Mouse (Mus musculus): ENCODE results near the gene Gm27027. TPM values are rescaled to one million over a fixed set of nuclear protein-coding genes. Genes with fewer than 3 reads are reported as not detected.

Gm27027 gene
- polyA plus RNA-seq, 1 experiment from 2014 or later, result not detected

DNA sequence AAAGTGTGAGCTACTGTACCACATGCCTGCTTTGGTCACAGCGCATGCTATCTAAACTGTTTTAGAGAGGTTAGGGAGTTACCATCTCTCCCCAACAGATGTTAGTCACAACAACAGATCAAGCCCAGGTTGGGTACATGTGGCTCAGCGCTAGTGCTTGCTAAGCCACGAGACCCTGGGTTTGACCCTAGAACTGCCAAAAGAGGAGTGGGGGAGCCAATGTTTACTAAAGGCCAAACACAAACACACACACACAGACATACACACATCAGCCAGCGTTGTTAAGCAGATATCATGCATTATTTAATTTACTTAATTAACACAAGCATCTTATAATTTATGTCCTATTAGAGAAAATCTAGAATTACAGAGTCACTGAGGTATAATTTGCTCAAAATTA, 5.8 kb upstream of the Gm27027 start:
- H3K9ac ChIP-seq (ENCODE audit: low read length), result no peak overlapping the region
- WGBS, result 69% methylated on average over 4 of the region's 4 CpGs
- no peak overlapping the region for H3K27ac ChIP-seq (replicated peaks)
- H3K4me2 ChIP-seq (replicated peaks; ENCODE audit: low read depth), result no peak overlapping the region
- no peaks in the 10 kb centered on the region for H3K27me3 ChIP-seq (ENCODE audit: control insufficient read depth, insufficient read depth, low read length)
- ATAC-seq (ENCODE audit: low FRiP score, low TSS enrichment) (no peak), DNase-seq (ENCODE audit: low spot score) (no peak)
- no peak overlapping the region for H3K4me3 ChIP-seq (ENCODE audit: low read depth, low read length)
- TF ChIP-seq CTCF (IDR thresholded peaks at IDR 0.05; ENCODE audit: low read depth) (no peak), EP300 (optimal IDR thresholded peaks at IDR 0.05) (no peak)
- no peaks in the 10 kb centered on the region for H3K4me1 ChIP-seq (replicated peaks; ENCODE audit: control insufficient read depth, insufficient read depth)
- H3K9me3 ChIP-seq (ENCODE audit: control insufficient read depth, low read length), result no peaks in the 10 kb centered on the region
- peaks cover 18% of the 10 kb centered on the region for H3K36me3 ChIP-seq (ENCODE audit: control insufficient read depth, insufficient read depth, low read length)

DNA sequence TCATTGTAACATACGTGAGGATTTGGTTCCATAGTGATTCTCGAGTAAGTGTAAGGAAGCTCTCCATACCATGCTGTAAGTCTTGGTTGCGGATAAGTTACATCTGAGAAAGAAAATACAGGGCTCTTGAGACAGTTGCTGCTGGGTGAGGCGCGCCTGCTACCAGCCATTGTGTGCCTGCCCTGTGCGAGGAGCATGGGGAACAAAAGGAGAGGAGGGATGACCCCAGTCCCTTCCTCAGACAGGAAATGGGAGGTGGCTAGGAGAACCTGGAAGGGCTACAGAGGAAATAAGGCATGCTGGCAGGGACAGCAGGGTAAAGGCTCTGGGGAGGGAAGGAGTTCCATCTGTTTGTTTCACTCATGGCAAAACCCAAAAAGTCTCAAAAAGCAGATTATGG, 5.3 kb upstream of the Gm27027 start:
- no peaks in the 10 kb centered on the region for H3K9me3 ChIP-seq (ENCODE audit: control insufficient read depth, low read length)
- H3K27ac ChIP-seq (replicated peaks), result no peak overlapping the region
- H3K4me1 ChIP-seq (replicated peaks; ENCODE audit: control insufficient read depth, insufficient read depth), result no peaks in the 10 kb centered on the region
- H3K36me3 ChIP-seq (ENCODE audit: control insufficient read depth, insufficient read depth, low read length), result peaks cover 18% of the 10 kb centered on the region
- no peaks in the 10 kb centered on the region for H3K27me3 ChIP-seq (ENCODE audit: control insufficient read depth, insufficient read depth, low read length)
- H3K4me2 ChIP-seq (replicated peaks; ENCODE audit: low read depth), result no peak overlapping the region
- DNase-seq (ENCODE audit: low spot score) (no peak), ATAC-seq (ENCODE audit: low FRiP score, low TSS enrichment) (no peak)
- H3K4me3 ChIP-seq (ENCODE audit: low read depth, low read length), result no peak overlapping the region
- TF ChIP-seq CTCF (IDR thresholded peaks at IDR 0.05; ENCODE audit: low read depth) (no peak), EP300 (optimal IDR thresholded peaks at IDR 0.05) (no peak)
- 84% methylated on average over 6 of the region's 6 CpGs for WGBS
- H3K9ac ChIP-seq (ENCODE audit: low read length), result no peak overlapping the region

DNA sequence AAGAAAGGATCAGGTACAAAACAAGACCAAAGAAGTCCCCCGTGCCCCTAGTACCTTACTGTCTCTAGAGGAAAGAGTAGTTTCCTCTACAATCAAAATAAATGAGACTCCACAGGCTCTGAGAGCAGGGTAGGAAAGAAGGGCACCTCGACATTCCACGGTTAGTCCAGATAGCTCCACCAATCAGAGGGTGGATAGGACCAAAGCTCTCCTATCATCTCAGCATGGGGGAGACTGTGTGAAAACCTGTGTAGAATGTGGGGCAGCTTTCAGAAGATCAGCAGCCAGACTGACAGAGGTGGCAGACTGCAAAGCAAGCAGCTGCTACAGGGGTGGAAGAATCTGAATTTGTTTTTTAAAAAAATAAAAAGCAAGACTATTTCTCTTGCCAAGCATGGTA, 3.3 kb downstream of the Gm27027 start:
- Histone ChIP-seq H3K4me3 (ENCODE audit: low read depth, low read length) (no peak overlapping the region), H3K9ac (ENCODE audit: low read length) (no peak overlapping the region), H3K4me2 (replicated peaks; ENCODE audit: low read depth) (no peak overlapping the region), H3K27ac (replicated peaks) (no peak overlapping the region), H3K4me1 (replicated peaks; ENCODE audit: control insufficient read depth, insufficient read depth) (no peaks in the 10 kb centered on the region), H3K27me3 (ENCODE audit: control insufficient read depth, insufficient read depth, low read length) (no peaks in the 10 kb centered on the region), H3K36me3 (ENCODE audit: control insufficient read depth, insufficient read depth, low read length) (peaks cover 22% of the 10 kb centered on the region), H3K9me3 (ENCODE audit: control insufficient read depth, low read length) (no peaks in the 10 kb centered on the region)
- 72% methylated on average over 3 of the region's 3 CpGs for WGBS
- TF ChIP-seq CTCF (IDR thresholded peaks at IDR 0.05; ENCODE audit: low read depth) (no peak), EP300 (optimal IDR thresholded peaks at IDR 0.05) (no peak)
- ATAC-seq (ENCODE audit: low FRiP score, low TSS enrichment), result no peak
- DNase-seq (ENCODE audit: low spot score), result no peak

DNA sequence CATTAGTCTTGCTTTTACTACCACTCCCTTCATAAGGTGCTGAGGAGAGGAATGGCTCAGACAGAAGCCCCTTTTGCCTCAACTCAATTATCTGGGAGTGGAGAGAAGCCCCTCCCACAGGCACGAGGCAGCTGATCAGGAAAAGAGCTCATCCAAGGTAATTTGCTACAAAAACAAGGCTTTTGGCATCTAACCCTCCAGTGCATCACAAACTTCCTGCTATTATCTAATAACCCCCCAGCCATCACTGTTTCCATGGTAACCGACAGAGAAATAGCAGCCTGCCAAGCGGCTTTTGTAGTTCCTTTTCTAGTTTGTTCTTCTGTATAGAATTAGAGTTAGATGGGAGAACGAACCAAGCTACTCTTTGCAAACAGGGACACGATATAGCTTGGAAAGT, 3.9 kb downstream of the Gm27027 start:
- H3K9me3 ChIP-seq (ENCODE audit: control insufficient read depth, low read length), result no peaks in the 10 kb centered on the region
- H3K4me2 ChIP-seq (replicated peaks; ENCODE audit: low read depth), result no peak overlapping the region
- WGBS, result 66% methylated on average over 5 of the region's 5 CpGs
- no peak overlapping the region for H3K4me3 ChIP-seq (ENCODE audit: low read depth, low read length)
- DNase-seq (ENCODE audit: low spot score) (no peak), ATAC-seq (ENCODE audit: low FRiP score, low TSS enrichment) (no peak)
- H3K4me1 ChIP-seq (replicated peaks; ENCODE audit: control insufficient read depth, insufficient read depth), result no peaks in the 10 kb centered on the region
- peaks cover 22% of the 10 kb centered on the region for H3K36me3 ChIP-seq (ENCODE audit: control insufficient read depth, insufficient read depth, low read length)
- no peak for TF ChIP-seq CTCF (IDR thresholded peaks at IDR 0.05; ENCODE audit: low read depth)
- TF ChIP-seq EP300 (optimal IDR thresholded peaks at IDR 0.05), result no peak
- no peak overlapping the region for H3K27ac ChIP-seq (replicated peaks)
- H3K27me3 ChIP-seq (ENCODE audit: control insufficient read depth, insufficient read depth, low read length), result no peaks in the 10 kb centered on the region
- H3K9ac ChIP-seq (ENCODE audit: low read length), result no peak overlapping the region

DNA sequence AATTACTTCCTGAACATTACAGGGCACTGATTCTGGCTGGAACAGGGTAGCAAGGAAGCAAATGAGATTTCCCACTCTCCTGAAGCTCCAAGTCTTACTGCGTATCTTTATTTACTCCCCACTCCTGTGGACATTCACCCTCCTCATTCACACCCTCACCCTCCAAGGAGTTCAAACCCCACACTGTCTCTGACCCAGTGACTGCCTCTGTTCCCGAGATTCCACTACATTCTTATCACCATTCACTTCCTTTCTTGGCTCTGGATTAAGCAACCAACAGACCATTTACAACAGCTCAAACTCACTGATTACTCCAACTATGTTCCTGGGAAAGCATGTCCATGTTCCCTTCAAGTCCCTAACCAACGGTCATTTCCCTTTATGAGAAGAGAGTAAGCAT, 4.8 kb downstream of the Gm27027 start:
- WGBS, result 73% methylated on average over 3 of the region's 3 CpGs
- no peak overlapping the region for H3K9ac ChIP-seq (ENCODE audit: low read length)
- peaks cover 22% of the 10 kb centered on the region for H3K36me3 ChIP-seq (ENCODE audit: control insufficient read depth, insufficient read depth, low read length)
- ATAC-seq (ENCODE audit: low FRiP score, low TSS enrichment) (no peak), DNase-seq (ENCODE audit: low spot score) (no peak)
- H3K4me2 ChIP-seq (replicated peaks; ENCODE audit: low read depth), result no peak overlapping the region
- H3K27ac ChIP-seq (replicated peaks), result no peak overlapping the region
- no peaks in the 10 kb centered on the region for H3K27me3 ChIP-seq (ENCODE audit: control insufficient read depth, insufficient read depth, low read length)
- no peak overlapping the region for H3K4me3 ChIP-seq (ENCODE audit: low read depth, low read length)
- H3K4me1 ChIP-seq (replicated peaks; ENCODE audit: control insufficient read depth, insufficient read depth), result no peaks in the 10 kb centered on the region
- H3K9me3 ChIP-seq (ENCODE audit: control insufficient read depth, low read length), result no peaks in the 10 kb centered on the region
- TF ChIP-seq EP300 (optimal IDR thresholded peaks at IDR 0.05), result no peak
- no peak for TF ChIP-seq CTCF (IDR thresholded peaks at IDR 0.05; ENCODE audit: low read depth)

DNA sequence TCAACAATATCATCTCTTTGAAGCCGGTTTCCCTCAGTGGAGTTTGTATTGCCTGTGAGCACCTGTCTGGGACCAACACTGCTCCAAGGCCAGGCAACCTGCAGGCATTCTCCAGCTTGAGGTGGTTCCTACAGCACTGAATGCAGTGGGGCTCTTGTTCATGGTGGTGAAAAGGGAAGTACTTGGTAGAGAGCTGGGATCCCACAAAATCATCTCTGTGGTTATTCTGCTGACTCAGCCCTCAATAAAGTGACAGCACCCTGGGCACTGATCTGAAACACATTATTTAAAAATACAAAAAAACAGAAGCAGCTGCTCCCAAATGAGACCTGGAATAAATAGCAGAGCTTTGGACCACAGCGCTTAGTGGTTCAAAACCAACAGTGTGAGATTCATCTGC, 7.7 kb downstream of the Gm27027 start:
- DNase-seq (ENCODE audit: low spot score), result no peak
- Histone ChIP-seq H3K9ac (ENCODE audit: low read length) (no peak overlapping the region), H3K4me3 (ENCODE audit: low read depth, low read length) (no peak overlapping the region), H3K27me3 (ENCODE audit: control insufficient read depth, insufficient read depth, low read length) (no peaks in the 10 kb centered on the region), H3K4me2 (replicated peaks; ENCODE audit: low read depth) (no peak overlapping the region), H3K4me1 (replicated peaks; ENCODE audit: control insufficient read depth, insufficient read depth) (no peaks in the 10 kb centered on the region), H3K27ac (replicated peaks) (no peak overlapping the region), H3K9me3 (ENCODE audit: control insufficient read depth, low read length) (no peaks in the 10 kb centered on the region), H3K36me3 (ENCODE audit: control insufficient read depth, insufficient read depth, low read length) (peaks cover 11% of the 10 kb centered on the region)
- TF ChIP-seq EP300 (optimal IDR thresholded peaks at IDR 0.05) (no peak), CTCF (IDR thresholded peaks at IDR 0.05; ENCODE audit: low read depth) (no peak)
- no peak for ATAC-seq (ENCODE audit: low FRiP score, low TSS enrichment)
- WGBS, result 89% methylated on average over 2 of the region's 2 CpGs

All from stomach, postnatal 0 days (tissue).